Mouse (Mus musculus) urinary bladder, postnatal 25 days (tissue): ENCODE results near the gene Plekhj1.

Experiments
- DNase-seq: peaks from one replicate; pipeline ENCODE4 v3.0.0; 2022; ENCODE audit warnings: low spot score

Gene Plekhj1

GRCm38 (mm10) chr10:80777123-80777522 lies 21.3 kb downstream of the Plekhj1 start:
- DNase-seq, result no peak

- no peak for DNase-seq
Measured at GRCm38 (mm10) chr10:80776358-80776869, 22.0 kb downstream of the Plekhj1 start.

- DNase-seq, result no peak
Measured at GRCm38 (mm10) chr10:80775731-80776130, 22.7 kb downstream of the Plekhj1 start.

- no peak for DNase-seq
Measured at GRCm38 (mm10) chr10:80774981-80775380, 23.4 kb downstream of the Plekhj1 start.

GRCm38 (mm10) chr10:80774549-80774948 lies 23.9 kb downstream of the Plekhj1 start:
- peak; percentile 71 for DNase-seq

GRCm38 (mm10) chr10:80773816-80774215 lies 24.6 kb downstream of the Plekhj1 start:
- DNase-seq, result no peak

- no peak for DNase-seq
Measured at GRCm38 (mm10) chr10:80768365-80768764, 30.1 kb downstream of the Plekhj1 start.

- DNase-seq, result no peak
Measured at GRCm38 (mm10) chr10:80766161-80766815, 32.1 kb downstream of the Plekhj1 start.

GRCm38 (mm10) chr10:80765746-80766145 lies 32.7 kb downstream of the Plekhj1 start:
- DNase-seq, result no peak

GRCm38 (mm10) chr10:80763502-80763901 lies 34.9 kb downstream of the Plekhj1 start:
- no peak for DNase-seq

- DNase-seq, result no peak
Measured at GRCm38 (mm10) chr10:80761821-80762220, 36.6 kb downstream of the Plekhj1 start.

- no peak for DNase-seq
Measured at GRCm38 (mm10) chr10:80760596-80761524, 37.6 kb downstream of the Plekhj1 start.

- DNase-seq, result no peak
Measured at GRCm38 (mm10) chr10:80758651-80759050, 39.8 kb downstream of the Plekhj1 start.

- DNase-seq, result peak; percentile 60
Measured at GRCm38 (mm10) chr10:80757717-80758116, 40.7 kb downstream of the Plekhj1 start.

- no peak for DNase-seq
Measured at GRCm38 (mm10) chr10:80756967-80757366, 41.5 kb downstream of the Plekhj1 start.

GRCm38 (mm10) chr10:80756509-80756908 lies 41.9 kb downstream of the Plekhj1 start:
- DNase-seq, result no peak

- no peak for DNase-seq
Measured at GRCm38 (mm10) chr10:80756099-80756498, 42.3 kb downstream of the Plekhj1 start.

- no peak for DNase-seq
Measured at GRCm38 (mm10) chr10:80755291-80756015, 43.0 kb downstream of the Plekhj1 start.

- peak; percentile 98 for DNase-seq
Measured at GRCm38 (mm10) chr10:80754594-80755290, 43.7 kb downstream of the Plekhj1 start, which contains the start of gene Dot1l. TSS of gene Dot1l (plus strand) at chr10:80755206.

- peak; percentile 67 for DNase-seq
Measured at GRCm38 (mm10) chr10:80752079-80752625, 46.3 kb downstream of the Plekhj1 start.

- DNase-seq, result peak; percentile 37
Measured at GRCm38 (mm10) chr10:80751188-80751832, 47.1 kb downstream of the Plekhj1 start.
